Mouse (Mus musculus) lung, adult 18-20 months (tissue): ENCODE measurements around the gene Eda.
"Not testable (repeated sequence)": the region's sequence is repeated elsewhere in the genome, so short reads cannot be mapped to it uniquely, and the experiment has no call there.

Experiments
- DNase-seq, 2 experiments: peaks; one replicate each; pipeline ENCODE4 v3.0.0; 2022; ENCODE audit warnings: mixed read lengths in 2 of 2

The Eda gene

DNA sequence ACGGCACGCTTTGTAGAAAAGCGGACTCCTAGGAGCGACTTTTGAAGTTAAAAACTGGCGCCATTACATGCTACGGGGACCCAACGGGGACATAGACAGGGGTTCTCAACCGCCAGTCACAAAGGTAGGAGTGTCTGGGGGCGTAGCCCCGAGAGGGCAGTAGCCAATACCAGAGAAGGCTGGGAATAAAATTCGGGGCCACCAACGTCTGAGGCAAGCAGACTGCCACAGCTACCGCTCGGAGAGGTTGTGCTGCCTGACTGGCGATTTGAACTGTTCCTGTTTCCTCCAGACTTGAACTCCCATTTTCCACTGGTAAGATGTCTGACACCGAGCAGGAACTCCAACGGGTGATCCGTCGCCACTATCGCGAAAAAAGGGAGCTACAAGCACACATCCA is 453.3 kb downstream of the Eda start, which contains the start of gene Otud6a:
Otud6a (plus strand) TSS at position 321 of the 400 bp plus-strand sequence.
- no peak for DNase-seq

DNA sequence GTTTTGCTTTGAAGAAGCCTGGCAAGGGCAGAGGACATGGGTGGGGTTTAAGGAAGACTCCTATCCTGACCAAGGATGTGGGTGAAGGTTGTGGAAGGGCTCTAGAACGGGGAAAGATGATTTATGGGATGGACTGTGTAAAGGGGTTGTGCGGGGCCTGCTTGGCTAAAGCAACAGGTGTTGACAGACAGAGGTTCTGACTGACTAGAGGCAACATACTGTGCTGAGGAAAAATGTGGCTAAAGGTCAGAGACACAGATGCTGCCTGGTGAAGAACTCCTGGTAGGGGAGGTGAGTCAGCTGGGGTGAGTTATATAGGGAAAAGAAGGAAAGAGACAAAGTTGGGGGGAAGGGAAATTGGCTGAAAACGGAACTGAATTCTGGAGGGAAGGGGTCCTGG is 456.9 kb downstream of the Eda start:
- DNase-seq, result no peak

DNA sequence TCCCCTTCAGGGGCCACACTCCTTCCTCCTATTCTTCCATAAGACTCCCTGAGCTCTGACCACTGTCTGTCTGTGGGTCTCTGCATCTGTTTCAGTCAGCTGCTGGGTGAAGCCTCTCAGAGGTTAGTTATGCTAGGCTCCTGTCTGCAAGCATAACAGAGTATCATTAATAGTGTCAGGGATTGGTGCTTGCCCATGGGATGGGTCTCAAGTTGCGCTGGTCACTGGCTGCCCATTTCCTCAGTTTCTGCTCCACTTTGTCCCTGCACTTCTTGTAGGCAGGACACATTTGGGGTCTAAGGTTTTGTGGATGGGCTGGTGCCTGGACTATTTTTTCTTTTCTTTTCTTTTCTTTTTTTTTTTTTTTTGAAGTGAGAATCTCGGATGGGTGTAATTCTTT is 467.2 kb downstream of the Eda start, which contains the start of gene Awat2:
Awat2 (minus strand) TSS at position 101 of the 400 bp plus-strand sequence.
- not testable (repeated sequence) for DNase-seq

DNA sequence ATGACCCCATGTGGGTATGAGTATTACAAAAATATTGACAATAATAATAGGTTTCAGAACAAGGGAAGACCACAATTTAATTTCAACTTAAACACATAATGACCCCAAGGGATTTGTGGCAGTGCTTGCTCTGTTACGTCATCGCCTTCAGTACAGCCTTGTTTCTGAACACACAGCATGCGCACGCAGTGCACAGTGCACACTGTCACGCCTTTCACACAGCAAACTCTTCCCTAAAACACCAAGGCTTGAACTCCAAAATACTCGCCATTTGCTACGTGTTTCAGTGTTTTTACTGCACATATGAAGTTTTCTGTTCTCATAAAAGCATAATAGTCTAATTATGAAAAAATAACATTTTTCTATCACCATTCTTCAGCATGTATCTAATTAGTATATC is 468.1 kb downstream of the Eda start:
- no peak for DNase-seq
